Mouse (Mus musculus): Measurements from ENCODE around the gene Rasgrp2. TPM values are rescaled to one million over a fixed set of nuclear protein-coding genes. Genes with fewer than 3 reads are reported as not detected.

The Rasgrp2 gene
- total and polyA plus RNA-seq, 2 experiments from 2014 or later = 150 to 170 TPM

DNA sequence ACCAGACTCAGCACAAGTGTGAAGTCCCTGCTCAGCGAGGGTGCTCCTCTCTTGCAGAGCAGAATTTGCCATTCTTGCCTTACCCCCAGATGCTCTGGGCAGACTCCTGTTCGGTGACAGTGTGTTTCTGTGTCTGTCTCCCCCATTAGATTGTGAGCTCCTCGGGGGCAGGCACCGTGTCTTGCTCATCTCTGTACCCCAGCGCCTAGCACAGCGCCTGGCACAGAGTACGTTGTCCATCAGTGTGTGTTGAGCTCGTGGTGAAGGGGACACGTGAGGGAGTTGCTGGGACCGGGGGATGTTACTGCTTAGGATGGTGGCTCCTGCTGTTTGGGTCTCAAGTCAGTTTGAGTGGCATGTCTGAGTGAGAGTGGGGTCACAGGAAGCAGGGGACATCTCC is 4.7 kb downstream of the Rasgrp2 start:
- Histone ChIP-seq H3K36me3 (ENCODE audit: insufficient read depth) (no peaks in the 10 kb centered on the region; the same call in 1 of the 2 replicates), H3K4me2 (ENCODE audit: low read depth) (no peak overlapping the region), H3K9me3 (ENCODE audit: low read length) (no peaks in the 10 kb centered on the region), H3K27ac (ENCODE audit: low read depth, low read length) (no peak overlapping the region), H3K4me1 (ENCODE audit: insufficient read depth) (0 out of 2 replicates have a peak, but pooled peaks cover 9% of the 10 kb centered on the region), H3K27me3 (ENCODE audit: insufficient read depth, low read length) (no peaks in the 10 kb centered on the region), H3K9ac (no peak overlapping the region), H3K4me3 (ENCODE audit: low read depth, low read length) (no peak overlapping the region)
- no peak for ATAC-seq
- DNase-seq = no peak
- TF ChIP-seq CTCF (IDR thresholded peaks at IDR 0.05; ENCODE audit: low read depth) = no peak
- WGBS = 85% methylated on average over 10 of the region's 10 CpGs

GRCm38 (mm10) chr19:6405433-6405832 is 6.3 kb downstream of the Rasgrp2 start:
- 0 out of 2 replicates have a peak, but pooled peaks cover 9% of the 10 kb centered on the region for H3K4me1 ChIP-seq (ENCODE audit: insufficient read depth)
- no peak overlapping the region for H3K4me3 ChIP-seq (ENCODE audit: low read depth, low read length)
- no peaks in the 10 kb centered on the region for H3K9me3 ChIP-seq (ENCODE audit: low read length)
- ATAC-seq (no peak), DNase-seq (no peak)
- H3K36me3 ChIP-seq (ENCODE audit: insufficient read depth) = no peaks in the 10 kb centered on the region; the same call in 1 of the 2 replicates
- WGBS = 70% methylated on average over 10 of the region's 10 CpGs
- H3K9ac ChIP-seq = no peak overlapping the region
- TF ChIP-seq CTCF (IDR thresholded peaks at IDR 0.05; ENCODE audit: low read depth) = no peak
- no peaks in the 10 kb centered on the region for H3K27me3 ChIP-seq (ENCODE audit: insufficient read depth, low read length)
- H3K4me2 ChIP-seq (ENCODE audit: low read depth) = no peak overlapping the region
- H3K27ac ChIP-seq (ENCODE audit: low read depth, low read length) = no peak overlapping the region

GRCm38 (mm10) chr19:6407109-6407508 is 8.0 kb downstream of the Rasgrp2 start:
- 82% methylated on average over 8 of the region's 8 CpGs for WGBS

GRCm38 (mm10) chr19:6407816-6408510 is 8.8 kb downstream of the Rasgrp2 start:
- no peak for TF ChIP-seq CTCF (IDR thresholded peaks at IDR 0.05; ENCODE audit: low read depth)
- no peak for ATAC-seq
- Histone ChIP-seq H3K36me3 (ENCODE audit: insufficient read depth) (no peaks in the 10 kb centered on the region; the same call in 1 of the 2 replicates), H3K27ac (ENCODE audit: low read depth, low read length) (no peak overlapping the region), H3K4me2 (ENCODE audit: low read depth) (no peak overlapping the region), H3K9ac (no peak overlapping the region), H3K4me3 (ENCODE audit: low read depth, low read length) (no peak overlapping the region), H3K27me3 (ENCODE audit: insufficient read depth, low read length) (no peaks in the 10 kb centered on the region), H3K4me1 (ENCODE audit: insufficient read depth) (no peaks in the 10 kb centered on the region), H3K9me3 (ENCODE audit: low read length) (no peaks in the 10 kb centered on the region)
- 52% methylated on average over 16 of the region's 16 CpGs for WGBS
- no peak for DNase-seq

More at GRCm38 (mm10) chr19:6407109-6407508, 8.0 kb downstream of the Rasgrp2 start:
- Histone ChIP-seq H3K27me3 (ENCODE audit: insufficient read depth, low read length) (no peaks in the 10 kb centered on the region), H3K4me2 (ENCODE audit: low read depth) (no peak overlapping the region), H3K4me1 (ENCODE audit: insufficient read depth) (no peaks in the 10 kb centered on the region), H3K9ac (no peak overlapping the region), H3K9me3 (ENCODE audit: low read length) (no peaks in the 10 kb centered on the region), H3K36me3 (ENCODE audit: insufficient read depth) (no peaks in the 10 kb centered on the region; the same call in 1 of the 2 replicates), H3K27ac (ENCODE audit: low read depth, low read length) (no peak overlapping the region), H3K4me3 (ENCODE audit: low read depth, low read length) (no peak overlapping the region)
- TF ChIP-seq CTCF (IDR thresholded peaks at IDR 0.05; ENCODE audit: low read depth) = no peak
- DNase-seq (no peak), ATAC-seq (no peak)

GRCm38 (mm10) chr19:6408749-6409148 is 9.6 kb downstream of the Rasgrp2 start:
- TF ChIP-seq CTCF (IDR thresholded peaks at IDR 0.05; ENCODE audit: low read depth) = no peak
- WGBS = 78% methylated on average over 8 of the region's 8 CpGs
- Histone ChIP-seq H3K4me1 (ENCODE audit: insufficient read depth) (no peaks in the 10 kb centered on the region), H3K4me2 (ENCODE audit: low read depth) (no peak overlapping the region), H3K27me3 (ENCODE audit: insufficient read depth, low read length) (no peaks in the 10 kb centered on the region), H3K4me3 (ENCODE audit: low read depth, low read length) (no peak overlapping the region), H3K9ac (no peak overlapping the region), H3K27ac (ENCODE audit: low read depth, low read length) (no peak overlapping the region), H3K9me3 (ENCODE audit: low read length) (no peaks in the 10 kb centered on the region), H3K36me3 (ENCODE audit: insufficient read depth) (no peaks in the 10 kb centered on the region; the same call in 1 of the 2 replicates)
- ATAC-seq (no peak), DNase-seq (no peak)

- H3K9me3 ChIP-seq (ENCODE audit: low read length) = no peaks in the 10 kb centered on the region
- H3K27me3 ChIP-seq (ENCODE audit: insufficient read depth, low read length) = no peaks in the 10 kb centered on the region
- WGBS = 74% methylated on average over 5 of the region's 5 CpGs
- ATAC-seq (no peak), DNase-seq (no peak)
- TF ChIP-seq CTCF (IDR thresholded peaks at IDR 0.05; ENCODE audit: low read depth) = no peak
- H3K27ac ChIP-seq (ENCODE audit: low read depth, low read length) = no peak overlapping the region
- H3K4me3 ChIP-seq (ENCODE audit: low read depth, low read length) = no peak overlapping the region
- H3K36me3 ChIP-seq (ENCODE audit: insufficient read depth) = no peaks in the 10 kb centered on the region; the same call in 1 of the 2 replicates
- no peak overlapping the region for H3K9ac ChIP-seq
- H3K4me1 ChIP-seq (ENCODE audit: insufficient read depth) = no peaks in the 10 kb centered on the region
- no peak overlapping the region for H3K4me2 ChIP-seq (ENCODE audit: low read depth)
Observed at GRCm38 (mm10) chr19:6409176-6409575, 10.0 kb downstream of the Rasgrp2 start.

GRCm38 (mm10) chr19:6409936-6410335 is 10.8 kb downstream of the Rasgrp2 start:
- TF ChIP-seq CTCF (IDR thresholded peaks at IDR 0.05; ENCODE audit: low read depth) = no peak
- Histone ChIP-seq H3K27me3 (ENCODE audit: insufficient read depth, low read length) (no peaks in the 10 kb centered on the region), H3K4me1 (ENCODE audit: insufficient read depth) (no peaks in the 10 kb centered on the region), H3K9ac (no peak overlapping the region), H3K36me3 (ENCODE audit: insufficient read depth) (no peaks in the 10 kb centered on the region; the same call in 1 of the 2 replicates), H3K9me3 (ENCODE audit: low read length) (no peaks in the 10 kb centered on the region), H3K4me3 (ENCODE audit: low read depth, low read length) (no peak overlapping the region), H3K4me2 (ENCODE audit: low read depth) (no peak overlapping the region), H3K27ac (ENCODE audit: low read depth, low read length) (no peak overlapping the region)
- 88% methylated on average over 5 of the region's 5 CpGs for WGBS
- ATAC-seq (no peak), DNase-seq (no peak)

Data from forebrain, postnatal 0 days (tissue).